Mouse (Mus musculus) embryo, embryonic 10 days (tissue): ENCODE data around the gene Kcnip4.

Experiments used
- DNase-seq: peaks from one replicate; pipeline ENCODE4 v3.0.0-alpha.2; 2015; ENCODE audit warnings: low spot score

The Kcnip4 gene

DNA sequence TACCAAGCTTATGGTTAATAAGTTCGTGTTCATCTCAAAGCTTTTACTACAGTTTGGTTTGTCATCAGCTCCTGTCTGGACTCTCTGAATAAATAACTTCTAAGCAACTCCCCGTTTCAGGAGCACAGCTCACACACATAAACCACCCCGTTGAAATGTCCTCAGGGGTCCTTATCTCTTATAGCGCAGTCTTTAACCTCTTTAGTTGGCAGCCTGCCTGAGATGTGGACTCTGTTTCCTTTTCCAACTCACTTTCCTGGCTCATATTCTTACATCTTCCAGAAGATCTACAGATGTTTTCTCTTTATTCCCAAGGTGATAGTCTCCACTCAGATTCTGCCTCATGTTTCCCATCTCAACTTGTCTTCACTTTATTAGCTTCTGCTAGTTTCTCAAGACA lies 1116.4 kb downstream of the Kcnip4 start:
- no peak for DNase-seq

DNA sequence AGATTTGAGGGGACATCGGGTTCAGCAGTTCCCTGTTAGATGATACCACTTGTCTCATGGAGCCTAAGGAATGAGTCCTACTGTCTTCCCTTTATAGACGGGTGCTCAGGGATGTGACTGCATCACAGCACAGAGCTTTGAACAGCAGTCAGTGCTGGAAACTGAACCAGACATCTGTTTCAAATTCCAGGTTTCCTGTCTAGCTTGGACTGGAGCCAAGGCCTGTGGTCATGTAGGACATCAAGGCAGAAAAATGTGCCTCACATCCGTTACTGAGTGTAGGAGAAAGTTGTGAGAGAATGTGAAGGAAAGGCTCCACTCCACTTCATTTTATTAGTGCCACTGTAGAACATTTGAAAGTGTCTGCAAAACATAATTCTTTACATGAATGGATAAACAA lies 1122.2 kb downstream of the Kcnip4 start:
- peak; percentile 58 for DNase-seq

GRCm38 (mm10) chr5:48371890-48372766 lies 1152.6 kb downstream of the Kcnip4 start:
- DNase-seq = peak; percentile 100

DNA sequence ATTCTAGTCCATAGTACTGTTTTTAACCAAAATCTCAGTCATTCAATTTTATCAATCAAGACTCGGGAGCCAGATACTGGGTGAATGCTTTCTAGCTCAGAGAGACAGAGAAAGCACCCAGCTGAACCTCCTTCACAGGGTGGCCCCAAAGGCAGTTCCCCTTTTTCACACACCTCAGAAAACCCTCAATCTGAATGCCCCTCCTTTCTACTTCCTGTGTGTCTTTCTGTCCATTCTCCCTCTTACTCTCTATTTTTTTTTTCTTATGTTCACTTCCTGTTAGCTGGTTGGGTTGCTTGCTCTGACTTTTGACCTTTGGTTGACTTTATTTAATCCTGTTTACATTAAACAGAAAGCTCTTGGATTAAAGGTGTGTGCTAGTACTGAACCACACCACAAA lies 1175.4 kb downstream of the Kcnip4 start:
- no peak for DNase-seq

GRCm38 (mm10) chr5:48345983-48346648 lies 1178.6 kb downstream of the Kcnip4 start:
- no peak for DNase-seq

GRCm38 (mm10) chr5:48345095-48345982 lies 1179.4 kb downstream of the Kcnip4 start:
- peak; percentile 73 for DNase-seq

DNA sequence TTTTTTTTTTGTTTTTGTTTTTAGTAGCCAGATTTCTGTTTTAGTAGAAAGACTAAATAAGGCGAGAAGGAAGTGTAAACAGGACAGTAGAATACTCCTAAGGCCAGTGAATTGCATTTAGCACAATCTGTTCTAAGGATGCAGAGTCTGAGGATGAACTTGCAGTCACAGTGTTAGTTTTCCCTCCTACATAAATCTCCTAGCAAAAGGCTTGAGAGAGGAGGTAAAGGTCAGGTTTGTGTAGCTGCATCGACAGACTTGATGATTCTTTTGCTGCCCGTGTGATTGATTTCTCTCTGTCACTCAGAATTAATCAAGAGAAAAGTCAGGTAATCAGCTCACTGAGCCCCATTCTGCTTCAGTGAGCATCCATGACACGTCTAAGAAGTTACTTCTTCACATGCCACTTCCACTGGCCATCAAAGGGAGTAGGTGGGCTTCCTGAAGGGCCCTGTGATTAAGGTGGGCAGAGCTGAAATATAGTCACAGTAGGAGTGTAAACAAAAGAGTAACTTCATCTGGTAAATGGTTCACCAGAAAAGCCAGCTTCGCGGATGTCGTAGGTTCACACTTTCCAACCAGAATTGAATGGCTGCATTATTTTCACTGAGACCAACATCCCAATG lies 1183.8 kb downstream of the Kcnip4 start:
- DNase-seq = peak; percentile 13
